Mouse (Mus musculus) lung, postnatal 0 days (tissue): ENCODE data around the gene Rab25. TPM values are rescaled to one million over a fixed set of nuclear protein-coding genes. Genes with fewer than 3 reads are reported as not detected.
A peak's percentile ranks its signal among the peaks of the same experiment; 100 is the strongest.

ENCODE experiments used
- ATAC-seq: fragments of 200-750 bp; cut with Nextera tagmentation; 2 replicates; pipeline ENCODE4 v1.8.0; 2017; ENCODE audit warnings: moderate library complexity
- DNase-seq: peaks from one replicate; pipeline ENCODE4 v3.0.0-alpha.2; 2016; ENCODE audit warnings: low spot score
- H3K27ac ChIP-seq: fragments of 300-500 bp; sonication (generic); 2 replicates; pipeline ENCODE4 v1.5.1; 2014; ENCODE audit warnings: antibody characterized with exemption, mild to moderate bottlenecking, low read length, mixed read lengths
- H3K27me3 ChIP-seq: fragments of 300-500 bp; sonication (generic); replicated peaks from 2 replicates; pipeline ENCODE4 v1.6.1; 2014; ENCODE audit warnings: low read length, mixed read lengths; ENCODE audit not compliant: insufficient read depth
- H3K36me3 ChIP-seq: fragments of 300-500 bp; sonication (generic); 2 replicates; pipeline ENCODE4 v1.6.1; 2014; ENCODE audit warnings: low read length, mixed read lengths; ENCODE audit not compliant: insufficient read depth
- H3K4me1 ChIP-seq: fragments of 300-500 bp; sonication (generic); 2 replicates; pipeline ENCODE4 v1.6.1; 2014; ENCODE audit warnings: antibody characterized with exemption, low read depth, low read length, mixed read lengths; ENCODE audit not compliant: insufficient read depth
- H3K4me2 ChIP-seq: fragments of 300-500 bp; sonication (generic); replicated peaks from 2 replicates; pipeline ENCODE4 v1.6.1; 2014; ENCODE audit warnings: low read depth, mild to moderate bottlenecking, low read length, moderate library complexity, mixed read lengths
- H3K4me3 ChIP-seq: fragments of 300-500 bp; sonication (generic); 2 replicates; pipeline ENCODE4 v1.5.1; 2014; ENCODE audit warnings: low read depth, low read length
- H3K9ac ChIP-seq: fragments of 300-500 bp; sonication (generic); replicated peaks from 2 replicates; pipeline ENCODE4 v1.6.1; 2014; ENCODE audit warnings: low read depth, mild to moderate bottlenecking
- H3K9me3 ChIP-seq: fragments of 300-500 bp; sonication (generic); 2 replicates; pipeline ENCODE4 v1.6.1; 2016; ENCODE audit warnings: low read length, mixed read lengths
- CTCF ChIP-seq: IDR thresholded peaks from 2 replicates; pipeline ENCODE4 v1.5.1; 2016; ENCODE audit warnings: antibody characterized with exemption, mild to moderate bottlenecking
- EP300 ChIP-seq: IDR thresholded peaks from 2 replicates; pipeline ENCODE4 v1.6.1; 2016; ENCODE audit warnings: antibody characterized with exemption, mild to moderate bottlenecking, control low read depth
- WGBS: fragments of 180-500 bp; shearing (Covaris S2); extraction: QIAGEN DNeasy Blood & Tissue Kit; methylation state at CpG from one replicate; pipeline ENCODE4 v1.1.7; 2014; 5-methylcytosine and 5-hydroxymethylcytosine counted together
- polyA plus RNA-seq: library from polyadenylated mRNA; unstranded; fragments of >200 nt; fragmentation: Nextera tagmentation; extraction: Ambion mirVana; gene quantifications from 2 replicates; pipeline ENCODE4 v1.2.1, GENCODE M21; 2015

Rab25 gene
- polyA plus RNA-seq, 1 experiment from 2014 or later, result 61.4 TPM

- Histone ChIP-seq H3K27me3 (no peaks in the 10 kb centered on the region), H3K9me3 (no peaks in the 10 kb centered on the region), H3K4me1 (peaks cover 13% of the 10 kb centered on the region; the same call in 1 of the 2 replicates), H3K27ac (no peak overlapping the region), H3K4me3 (peak overlapping the region; percentile 93), H3K36me3 (no peaks in the 10 kb centered on the region), H3K4me2 (peak overlapping the region; percentile 88), H3K9ac (no peak overlapping the region)
- ATAC-seq (no peak), DNase-seq (no peak)
- TF ChIP-seq EP300 (no peak), CTCF (no peak)
- WGBS, result 43% methylated on average over 4 of the region's 4 CpGs
These were observed 47.3 kb downstream of the Rab25 start for GRCm38 (mm10) chr3:88500655-88501365.

GRCm38 (mm10) chr3:88500087-88500486 is 48.0 kb downstream of the Rab25 start:
- Histone ChIP-seq H3K4me3 (no peak overlapping the region), H3K4me1 (peaks cover 20% of the 10 kb centered on the region), H3K9me3 (no peaks in the 10 kb centered on the region), H3K27ac (no peak overlapping the region), H3K4me2 (peak overlapping the region; percentile 88), H3K9ac (no peak overlapping the region), H3K27me3 (no peaks in the 10 kb centered on the region), H3K36me3 (no peaks in the 10 kb centered on the region)
- 74% methylated on average over 7 of the region's 7 CpGs for WGBS
- DNase-seq (no peak), ATAC-seq (no peak)
- no peak for TF ChIP-seq CTCF
- no peak for TF ChIP-seq EP300

GRCm38 (mm10) chr3:88499580-88499979 is 48.5 kb downstream of the Rab25 start:
- TF ChIP-seq EP300 (no peak), CTCF (no peak)
- H3K27me3 ChIP-seq, result no peaks in the 10 kb centered on the region
- no peaks in the 10 kb centered on the region for H3K36me3 ChIP-seq
- no peaks in the 10 kb centered on the region for H3K9me3 ChIP-seq
- WGBS, result 69% methylated on average over 4 of the region's 4 CpGs
- H3K9ac ChIP-seq, result no peak overlapping the region
- peaks cover 25% of the 10 kb centered on the region for H3K4me1 ChIP-seq
- H3K4me3 ChIP-seq, result no peak overlapping the region
- ATAC-seq (no peak), DNase-seq (no peak)
- no peak overlapping the region for H3K4me2 ChIP-seq
- no peak overlapping the region for H3K27ac ChIP-seq

GRCm38 (mm10) chr3:88495741-88496415 is 52.2 kb downstream of the Rab25 start:
- Histone ChIP-seq H3K4me1 (peaks cover 26% of the 10 kb centered on the region), H3K4me2 (no peak overlapping the region), H3K27ac (peak overlapping the region; percentile 94), H3K4me3 (no peak overlapping the region), H3K9me3 (no peaks in the 10 kb centered on the region), H3K9ac (0 out of 2 replicates have a peak overlapping the region, but pooled peaks have one; percentile 16), H3K36me3 (no peaks in the 10 kb centered on the region), H3K27me3 (no peaks in the 10 kb centered on the region)
- TF ChIP-seq CTCF (no peak), EP300 (no peak)
- WGBS, result 82% methylated on average over 10 of the region's 10 CpGs
- DNase-seq (peak; percentile 7), ATAC-seq (no peak)

- no peaks in the 10 kb centered on the region for H3K27me3 ChIP-seq
- ATAC-seq, result peak; percentile 10; the same call in 1 of the 2 replicates
- WGBS, result 27% methylated on average over 9 of the region's 9 CpGs
These were observed 53.1 kb downstream of the Rab25 start for GRCm38 (mm10) chr3:88494836-88495628.

More at GRCm38 (mm10) chr3:88494836-88495628, 53.1 kb downstream of the Rab25 start:
- no peaks in the 10 kb centered on the region for H3K9me3 ChIP-seq
- no peak overlapping the region for H3K4me3 ChIP-seq
- H3K4me1 ChIP-seq, result peaks cover 22% of the 10 kb centered on the region
- TF ChIP-seq CTCF (no peak), EP300 (no peak)
- H3K4me2 ChIP-seq, result 0 out of 2 replicates have a peak overlapping the region, but pooled peaks have one; percentile 8
- peak overlapping the region; percentile 94 for H3K27ac ChIP-seq
- peak; percentile 91 for DNase-seq
- H3K36me3 ChIP-seq, result no peaks in the 10 kb centered on the region
- H3K9ac ChIP-seq, result peak overlapping the region; percentile 16; the same call in 1 of the 2 replicates
